25 mouse cellular contexts compared by ENCODE assay signal in genomic region chr6:108674221-108674620, GRCm38 (mm10). TPM values are rescaled to one million over a fixed set of nuclear protein-coding genes. Genes with fewer than 3 reads are reported as not detected.
A peak's percentile ranks its signal among the peaks of the same experiment; 100 is the strongest.
DNase-seq lines count a peak whose midpoint lies in the region; ATAC-seq and TF ChIP-seq lines count a peak whose summit lies in the region.
"Had no signal": no experiment of that assay in that cellular context is flagged by ENCODE, and none has a peak within 500 bp of the region (broad histone marks: within the 10 kb centered on the region; RNA-seq: fewer than 3 reads in every experiment).

No protein-coding gene starts in this region.

- ATAC-seq in heart, embryonic 11.5 days (replicated peaks; ENCODE audit: insufficient number of reproducible peaks, low FRiP score, low TSS enrichment) = no peak
- no peak for ATAC-seq in midbrain, embryonic 11.5 days (ENCODE audit: low FRiP score)
- no peak for ATAC-seq in midbrain, postnatal 0 days (ENCODE audit: low FRiP score)
- no peak for ATAC-seq in megakaryocyte-erythroid progenitor cell, adult 5-6 weeks (replicated peaks; ENCODE audit: low FRiP score, low TSS enrichment, poor library complexity, severe bottlenecking)
- ATAC-seq: activated CD4-positive, CD25-positive, alpha-beta regulatory T cell, adult 4 months; forebrain, embryonic 13.5 days; forebrain, embryonic 16.5 days; intestine, embryonic 16.5 days; Patski had no signal

- intact Hi-C loops in heart, adult 2 months (cut with DNase I) = no loop called here

- H3K36me3 ChIP-seq in heart, adult 2 months (ENCODE audit: control insufficient read depth, insufficient read depth, low read length) = no peaks in the 10 kb centered on the region
- no peaks in the 10 kb centered on the region for H3K36me3 ChIP-seq in heart, embryonic 11.5 days (ENCODE audit: control insufficient read depth, insufficient read depth, low read length)
- no peaks in the 10 kb centered on the region for H3K36me3 ChIP-seq in midbrain, embryonic 11.5 days (ENCODE audit: control insufficient read depth, insufficient read depth, low read length)
- no peaks in the 10 kb centered on the region for H3K36me3 ChIP-seq in midbrain, postnatal 0 days (ENCODE audit: insufficient read depth, low read length)
- H3K36me3 ChIP-seq: forebrain, embryonic 10.5 days; G1E; heart, embryonic 10.5 days; hindbrain, embryonic 12.5 days; hindbrain, embryonic 15.5 days had no signal

- no peak overlapping the region for H3K4me3 ChIP-seq in heart, adult 2 months
- H3K4me3 ChIP-seq in heart, embryonic 11.5 days (ENCODE audit: low read depth, low read length) = no peak overlapping the region
- H3K4me3 ChIP-seq in midbrain, embryonic 11.5 days (ENCODE audit: low read depth, low read length) = no peak overlapping the region
- H3K4me3 ChIP-seq in midbrain, postnatal 0 days (ENCODE audit: low read depth, low read length) = no peak overlapping the region
- H3K4me3 ChIP-seq: forebrain, embryonic 10.5 days; forebrain, embryonic 13.5 days; heart, embryonic 10.5 days; hindbrain, embryonic 12.5 days; hindbrain, embryonic 15.5 days had no signal

- H3K9ac ChIP-seq in heart, adult 2 months (ENCODE audit: low read depth, low read length) = no peak overlapping the region
- no peak overlapping the region for H3K9ac ChIP-seq in heart, embryonic 11.5 days (ENCODE audit: low read depth, low read length)
- no peak overlapping the region for H3K9ac ChIP-seq in midbrain, embryonic 11.5 days (ENCODE audit: low read length)
- H3K9ac ChIP-seq in midbrain, postnatal 0 days (replicated peaks; ENCODE audit: low read length, poor library complexity, severe bottlenecking) = no peak overlapping the region
- H3K9ac ChIP-seq: forebrain, embryonic 13.5 days; hindbrain, embryonic 12.5 days; hindbrain, embryonic 15.5 days had no signal

- H3K27me3 ChIP-seq in heart, adult 2 months (ENCODE audit: control insufficient read depth, insufficient read depth, low read length) = no peaks in the 10 kb centered on the region
- H3K27me3 ChIP-seq in heart, embryonic 11.5 days (ENCODE audit: control insufficient read depth, insufficient read depth, low read length) = 0 out of 2 replicates have a peak, but pooled peaks cover 3% of the 10 kb centered on the region
- H3K27me3 ChIP-seq in midbrain, embryonic 11.5 days (ENCODE audit: control insufficient read depth, insufficient read depth, low read length) = no peaks in the 10 kb centered on the region
- H3K27me3 ChIP-seq in midbrain, postnatal 0 days (ENCODE audit: insufficient read depth, low read length) = no peaks in the 10 kb centered on the region
- H3K27me3 ChIP-seq: hindbrain, embryonic 15.5 days; Patski had no signal

- H3K27ac ChIP-seq in heart, adult 2 months = no peak overlapping the region
- no peak overlapping the region for H3K27ac ChIP-seq in heart, embryonic 11.5 days (ENCODE audit: low read depth, low read length)
- H3K27ac ChIP-seq in midbrain, embryonic 11.5 days (ENCODE audit: low read depth, low read length) = no peak overlapping the region
- no peak overlapping the region for H3K27ac ChIP-seq in midbrain, postnatal 0 days (ENCODE audit: low read depth, low read length)
- H3K27ac ChIP-seq: forebrain, embryonic 10.5 days; forebrain, embryonic 13.5 days; heart, embryonic 10.5 days; hindbrain, embryonic 12.5 days; hindbrain, embryonic 15.5 days had no signal

- no peaks in the 10 kb centered on the region for H3K9me3 ChIP-seq in heart, embryonic 11.5 days (replicated peaks; ENCODE audit: control insufficient read depth, low read length)
- no peaks in the 10 kb centered on the region for H3K9me3 ChIP-seq in midbrain, embryonic 11.5 days (ENCODE audit: control insufficient read depth, low read length)
- H3K9me3 ChIP-seq in midbrain, postnatal 0 days (ENCODE audit: low read length) = no peaks in the 10 kb centered on the region
- H3K9me3 ChIP-seq: forebrain, embryonic 10.5 days; forebrain, embryonic 13.5 days; G1E; heart, embryonic 10.5 days; hindbrain, embryonic 12.5 days; hindbrain, embryonic 15.5 days had no signal

- TF ChIP-seq POLR2A in heart, adult 2 months (IDR thresholded peaks at IDR 0.05; ENCODE audit: insufficient read depth, low read depth, low read length) = no peak

- no peak overlapping the region for H3K4me2 ChIP-seq in heart, embryonic 11.5 days
- H3K4me2 ChIP-seq in midbrain, embryonic 11.5 days = no peak overlapping the region
- H3K4me2 ChIP-seq in midbrain, postnatal 0 days (ENCODE audit: low read depth, low read length, poor library complexity, severe bottlenecking) = no peak overlapping the region
- H3K4me2 ChIP-seq: forebrain, embryonic 13.5 days; hindbrain, embryonic 12.5 days; hindbrain, embryonic 15.5 days had no signal

- peak; percentile 21; the same call in 1 of the 2 replicates for TF ChIP-seq CTCF in heart, adult 2 months (IDR thresholded peaks at IDR 0.05)
- TF ChIP-seq CTCF in midbrain, postnatal 0 days (IDR thresholded peaks at IDR 0.05) = no peak

- H3K79me2 ChIP-seq in heart, adult 2 months (replicated peaks; ENCODE audit: control insufficient read depth, insufficient read depth, low read length) = no peaks in the 10 kb centered on the region

- no peak for TF ChIP-seq EP300 in heart, adult 2 months (IDR thresholded peaks at IDR 0.05; ENCODE audit: insufficient read depth, low read depth, low read length)

- 87% methylated on average over 2 of the region's 2 CpGs for WGBS in heart, adult 2 months
- 81% methylated on average over 2 of the region's 2 CpGs for WGBS in heart, embryonic 11.5 days (ENCODE audit: insufficient replicate concordance)
- 84% methylated on average over 2 of the region's 2 CpGs for WGBS in midbrain, embryonic 11.5 days
- 89% methylated on average over 2 of the region's 2 CpGs for WGBS in midbrain, postnatal 0 days

- no peak for DNase-seq in heart, adult 2 months
- DNase-seq in midbrain, embryonic 11.5 days (ENCODE audit: low spot score, missing footprints) = peak; percentile 44
- no peak for DNase-seq in midbrain, postnatal 0 days (ENCODE audit: low spot score)
- peak; percentile 69 for DNase-seq in R1 (ENCODE audit: low read depth, low spot score)
- DNase-seq in lung, postnatal 14 days = no peak
- DNase-seq: adrenal gland, adult 8-10 months; adrenal gland, postnatal 25 days; B cell, adult 2 months; cerebellum, adult 18-20 months; cerebellum, adult 9-10 months; cerebellum, postnatal 14 days; gastrocnemius, postnatal 25 days; heart, adult 18-20 months had no signal

- peaks cover 4% of the 10 kb centered on the region for H3K4me1 ChIP-seq in heart, adult 2 months (ENCODE audit: control insufficient read depth, insufficient read depth, low read length)
- no peaks in the 10 kb centered on the region for H3K4me1 ChIP-seq in heart, embryonic 11.5 days (ENCODE audit: control insufficient read depth, insufficient read depth, low read length)
- no peaks in the 10 kb centered on the region for H3K4me1 ChIP-seq in midbrain, embryonic 11.5 days (ENCODE audit: control insufficient read depth, insufficient read depth, low read length)
- H3K4me1 ChIP-seq in midbrain, postnatal 0 days (ENCODE audit: insufficient read depth, low read length) = no peaks in the 10 kb centered on the region
- H3K4me1 ChIP-seq: forebrain, embryonic 10.5 days; forebrain, embryonic 13.5 days; hindbrain, embryonic 15.5 days had no signal

RNA-seq across cellular contexts. Expression of gene Bhlhe40, which starts 13.8 kb away (rescaled TPM):
- total RNA-seq in heart, adult 2 months (2021) = 10 to 100 TPM; 31.1 to 64.6 TPM
- 21.2 and 27.9 TPM in 2 replicates for polyA plus RNA-seq in heart, adult 2 months (2012; rRNA removed)
- 15.2 and 16.2 TPM in 2 replicates for polyA plus RNA-seq in heart, embryonic 11.5 days (2014; fragmentation: Nextera tagmentation; extraction: Ambion mirVana)
- 1.7 and 2.1 TPM in 2 replicates for polyA plus RNA-seq in midbrain, embryonic 11.5 days (2014; fragmentation: Nextera tagmentation; extraction: Ambion mirVana)
- total RNA-seq in midbrain, postnatal 0 days (2014; rRNA removed) = 8.8 and 10.8 TPM in 2 replicates
- polyA plus RNA-seq in midbrain, postnatal 0 days (2015; fragmentation: Nextera tagmentation; extraction: Ambion mirVana) = 5.9 and 7.9 TPM in 2 replicates
- 1.4 TPM in 1 of 2 replicates, not detected in the other for total RNA-seq in megakaryocyte-erythroid progenitor cell, adult 5-6 weeks (2014; fragmentation: Nextera tagmentation)
- 3.1 and 15.2 TPM in 2 replicates for total RNA-seq in megakaryocyte-erythroid progenitor cell, adult 5-6 weeks (2017)

Comparison
In these comparisons a context has a peak if more than half of its experiments do, and no peak if none do; other contexts are left out.
1. DNase-seq: peak in midbrain, embryonic 11.5 days (single experiment) and R1 (single experiment); none in heart, adult 2 months (0 of 2), midbrain, postnatal 0 days (single experiment) and lung, postnatal 14 days (single experiment).